Mouse (Mus musculus) mature B cell (primary cell): Measurements from ENCODE around the gene Sdk1.

ENCODE experiments used
- in situ Hi-C: fragments of 300-500 bp; cut with MboI; formaldehyde crosslinking; loops from 2 replicates; pipeline ENCODE4 v1.14.3; 2019

Sdk1 gene

GRCm38 (mm10) chr5:141994192-141994591 is 752.9 kb downstream of the Sdk1 start:
- in situ Hi-C loops: no loop called here

GRCm38 (mm10) chr5:142000247-142000646 is 759.0 kb downstream of the Sdk1 start:
- in situ Hi-C loops: no loop called here

GRCm38 (mm10) chr5:142001131-142001530 is 759.8 kb downstream of the Sdk1 start:
- in situ Hi-C loops: no loop called here

- in situ Hi-C loops: no loop called here
Measured at GRCm38 (mm10) chr5:142001973-142002372, 760.7 kb downstream of the Sdk1 start.

DNA sequence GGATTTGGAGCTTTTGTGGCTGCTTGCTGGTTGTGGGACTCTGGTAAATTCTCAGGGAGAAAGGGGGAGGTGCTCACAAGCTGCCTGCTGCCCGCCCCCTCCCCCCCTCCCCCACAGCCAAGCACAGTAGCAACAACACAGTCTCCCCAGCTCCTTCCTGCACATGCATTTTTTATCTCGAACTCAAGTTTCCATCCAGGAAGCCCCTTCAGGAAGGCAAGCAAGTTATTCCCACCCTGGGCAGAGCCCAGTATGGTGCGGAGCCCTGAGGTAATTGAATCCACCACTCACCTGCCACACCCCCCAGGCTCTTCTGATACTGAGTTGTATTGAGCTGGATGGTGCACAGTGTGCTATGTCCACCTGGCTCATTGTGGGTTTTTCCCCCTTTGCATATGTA is 768.9 kb downstream of the Sdk1 start:
- in situ Hi-C loops: no loop called here

DNA sequence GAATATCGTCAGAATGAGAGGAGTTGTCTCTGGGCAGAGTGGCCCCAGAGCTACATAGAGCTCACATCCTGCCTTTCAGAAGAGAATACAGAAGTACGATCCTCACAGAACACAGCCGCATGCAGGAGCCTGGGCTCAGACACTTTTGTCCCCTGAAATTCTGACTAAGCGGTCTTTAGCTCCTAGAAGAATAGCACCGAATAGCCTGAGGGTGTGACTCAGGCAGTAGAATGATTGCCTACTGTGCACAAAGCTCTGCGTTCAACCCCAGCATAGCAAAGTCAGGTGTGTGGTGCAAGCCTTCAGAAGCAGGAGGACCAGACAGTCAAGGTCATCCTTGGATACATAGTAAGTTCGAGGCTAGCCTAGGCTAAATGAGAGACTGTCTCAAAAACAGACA is 775.7 kb downstream of the Sdk1 start:
- in situ Hi-C loops: no loop called here

GRCm38 (mm10) chr5:142022877-142023580 is 781.7 kb downstream of the Sdk1 start:
- in situ Hi-C loops: no loop called here

DNA sequence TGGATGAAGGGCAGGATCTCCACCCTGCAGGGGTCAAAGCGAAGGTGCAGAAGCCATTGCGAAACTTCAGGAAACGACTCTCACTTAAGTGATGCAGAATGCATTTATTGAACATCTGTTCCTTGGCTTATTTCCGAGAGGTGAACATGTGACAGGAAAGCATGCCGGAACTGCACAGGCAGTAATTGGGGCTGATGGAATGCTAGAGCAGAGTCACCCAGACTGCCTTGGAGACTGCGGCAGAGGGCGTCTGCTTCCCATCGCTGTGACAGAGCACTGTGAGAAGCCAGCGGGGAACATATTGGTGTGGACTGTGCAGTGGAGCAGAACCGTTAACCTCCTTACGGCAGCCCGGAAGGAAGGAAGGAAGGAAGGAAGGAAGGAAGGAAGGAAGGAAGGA is 783.2 kb downstream of the Sdk1 start:
- in situ Hi-C loops: no loop called here

DNA sequence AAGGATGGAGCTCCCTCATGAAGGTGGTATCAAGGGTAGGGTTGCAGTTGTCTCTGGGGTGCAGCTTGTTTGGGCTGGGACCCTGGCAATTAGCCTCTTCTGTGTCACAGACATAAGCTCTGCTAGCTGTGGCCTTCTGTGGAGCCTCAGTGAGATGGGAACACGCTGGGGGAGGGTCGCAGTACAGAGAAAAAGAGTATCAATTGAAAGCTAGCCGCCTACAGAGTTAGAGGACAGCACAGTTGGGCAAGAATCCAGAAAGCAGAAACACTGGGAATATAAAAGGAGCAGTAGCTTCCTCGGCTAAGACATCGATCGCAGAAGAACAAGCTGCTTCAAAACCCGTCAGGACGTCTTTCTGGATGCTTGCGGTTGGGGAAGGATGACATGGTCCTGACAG is 795.2 kb downstream of the Sdk1 start:
- in situ Hi-C loops: no loop called here

GRCm38 (mm10) chr5:142039236-142039635 is 797.9 kb downstream of the Sdk1 start:
- in situ Hi-C loops: no loop called here

- in situ Hi-C loops: no loop called here
Measured at GRCm38 (mm10) chr5:142039891-142040530, 798.7 kb downstream of the Sdk1 start.

- in situ Hi-C loops: no loop called here
Measured at GRCm38 (mm10) chr5:142041226-142041802, 800.0 kb downstream of the Sdk1 start.

DNA sequence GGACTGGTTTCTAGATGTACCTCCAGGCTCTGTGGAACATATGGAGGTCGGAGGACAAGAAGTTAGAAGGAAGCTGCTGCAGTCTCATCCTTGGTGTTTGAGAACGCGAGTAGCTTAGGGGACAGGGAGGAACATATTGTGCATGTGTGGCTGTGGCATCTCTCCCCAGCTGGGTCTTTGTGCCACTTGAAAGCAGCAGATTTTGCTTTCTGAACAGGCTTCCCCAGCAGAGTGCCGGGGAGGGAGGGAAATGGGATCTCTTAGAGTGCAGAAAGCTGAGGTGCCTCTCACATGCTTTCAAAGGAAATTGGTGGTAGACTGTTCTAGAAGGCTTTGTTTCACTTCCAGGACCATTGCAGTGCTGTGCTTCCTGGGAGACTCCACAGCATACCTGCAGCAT is 820.5 kb downstream of the Sdk1 start:
- in situ Hi-C loops: no loop called here

GRCm38 (mm10) chr5:142071322-142071721 is 830.0 kb downstream of the Sdk1 start:
- in situ Hi-C loops: no loop called here

DNA sequence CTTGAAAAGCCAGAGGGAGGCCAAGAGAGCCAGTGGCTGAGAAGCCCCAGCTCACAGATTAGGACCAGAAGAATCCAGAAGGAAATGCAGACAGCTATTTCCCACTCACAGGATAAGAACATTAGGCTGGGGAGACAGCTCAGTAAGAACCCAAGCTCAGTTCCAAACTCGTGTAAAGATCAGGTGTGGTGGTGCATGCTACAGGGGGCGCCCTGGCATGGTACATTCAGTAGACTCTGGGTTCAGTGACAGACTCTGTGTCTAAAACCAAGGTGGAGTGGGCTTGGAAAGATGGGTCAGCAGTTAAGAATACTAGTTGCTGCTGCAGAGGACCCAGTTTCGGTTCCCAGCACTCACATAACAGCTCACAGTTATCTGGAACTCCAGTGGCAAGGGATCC is 832.6 kb downstream of the Sdk1 start:
- in situ Hi-C loops: no loop called here

- in situ Hi-C loops: no loop called here
Measured at GRCm38 (mm10) chr5:142074561-142075500, 833.5 kb downstream of the Sdk1 start.

DNA sequence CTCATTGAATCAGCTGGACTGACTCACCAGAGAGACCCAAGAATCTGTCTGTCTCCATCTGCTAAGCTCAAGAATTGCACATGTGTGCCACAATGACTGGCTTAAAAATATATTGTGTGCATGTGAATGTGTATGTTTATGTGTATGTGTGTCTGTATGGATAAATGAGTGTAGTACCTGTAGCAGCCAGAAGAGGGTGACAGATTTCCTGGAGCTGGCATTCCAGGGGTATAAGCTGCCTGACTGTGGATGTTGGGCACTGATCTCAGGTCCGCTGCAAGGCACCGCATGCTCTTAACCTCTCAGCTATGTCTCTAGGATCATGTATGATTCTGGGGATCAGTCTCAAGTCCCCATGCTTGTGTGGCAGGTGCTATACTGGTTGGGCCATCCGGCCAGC is 839.4 kb downstream of the Sdk1 start:
- in situ Hi-C loops: no loop called here

DNA sequence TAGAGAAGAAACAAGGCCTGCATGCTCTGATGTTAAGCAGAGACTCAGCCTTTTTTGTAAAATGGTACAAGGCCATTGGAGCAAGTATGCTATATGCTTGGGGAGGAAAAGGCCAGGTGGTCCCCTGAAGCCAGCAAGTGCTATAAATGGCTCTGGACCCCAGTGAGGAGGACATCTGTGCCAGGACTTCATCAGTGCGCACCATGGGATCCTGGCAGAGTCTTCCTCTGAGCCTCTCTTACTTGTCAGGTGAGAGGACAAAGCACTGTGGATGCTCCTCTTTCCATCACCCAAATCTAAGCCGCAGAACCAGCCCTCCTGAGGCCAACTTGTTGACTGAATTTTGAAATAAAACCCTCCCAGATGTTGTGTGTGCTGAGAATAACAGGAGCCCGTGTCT is 839.8 kb downstream of the Sdk1 start:
- in situ Hi-C loops: no loop called here

DNA sequence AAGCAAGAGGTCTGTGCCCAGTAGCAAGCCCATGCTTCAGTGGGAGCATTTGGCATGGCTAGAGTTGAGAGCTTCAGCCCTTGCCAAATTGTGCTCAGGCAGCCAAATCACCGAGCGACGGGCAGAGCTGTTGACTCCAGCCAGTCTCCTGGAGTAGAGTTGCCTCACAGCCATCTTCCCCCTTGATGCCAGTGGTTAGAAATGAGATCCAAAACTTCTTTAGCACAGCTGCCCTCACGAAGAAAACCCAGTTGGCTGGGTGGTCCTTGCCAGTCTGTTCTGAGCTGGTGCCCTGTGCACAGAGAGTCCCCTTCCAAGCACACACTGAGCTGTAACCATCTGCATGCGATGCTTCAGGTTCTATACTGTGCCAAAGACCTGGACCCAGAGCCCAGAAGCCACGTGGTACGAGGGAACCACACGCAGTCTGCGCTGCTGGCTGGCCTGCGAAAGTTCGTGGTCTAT is 855.1 kb downstream of the Sdk1 start:
- in situ Hi-C loops: no loop called here

GRCm38 (mm10) chr5:142100176-142100575 is 858.9 kb downstream of the Sdk1 start:
- in situ Hi-C loops: no loop called here

GRCm38 (mm10) chr5:142107434-142107833 is 866.1 kb downstream of the Sdk1 start:
- in situ Hi-C loops: no loop called here

DNA sequence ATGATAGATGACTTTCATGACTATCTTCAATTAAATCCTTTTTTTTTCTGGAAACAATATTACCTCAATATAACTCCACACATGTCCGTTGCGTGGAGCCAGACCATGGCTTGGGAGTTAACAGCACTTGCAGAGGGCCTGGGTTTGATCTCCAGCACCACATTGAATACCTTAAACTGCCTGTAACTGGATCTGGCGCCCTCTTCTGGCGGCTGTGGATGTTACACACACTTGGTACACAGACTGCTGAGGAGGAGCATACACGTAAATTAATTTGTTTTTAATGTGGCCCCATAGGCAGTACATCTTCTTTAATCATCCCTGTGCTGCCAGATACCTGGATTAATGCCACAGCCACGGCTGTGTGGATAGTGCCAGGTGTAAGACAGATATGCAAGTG is 870.7 kb downstream of the Sdk1 start:
- in situ Hi-C loops: no loop called here
